8 mouse cellular contexts compared by ENCODE assay signal in genomic region chr7:127364166-127364565, GRCm38 (mm10). TPM values are rescaled to one million over a fixed set of nuclear protein-coding genes. Genes with fewer than 3 reads are reported as not detected.
DNase-seq lines count a peak whose midpoint lies in the region; ATAC-seq and TF ChIP-seq lines count a peak whose summit lies in the region.

No protein-coding gene starts in this region.

- no peak for ATAC-seq in kidney, postnatal 0 days (replicated peaks; ENCODE audit: low FRiP score, low read depth)
- ATAC-seq in neural tube, embryonic 15.5 days (ENCODE audit: low FRiP score), result no peak

- H3K4me2 ChIP-seq in kidney, postnatal 0 days (ENCODE audit: low read length), result peak overlapping the region; percentile 75
- H3K4me2 ChIP-seq in neural tube, embryonic 15.5 days, result peak overlapping the region; percentile 90

- peak; percentile 31 for DNase-seq in layer of hippocampus, adult 9-11 months
- DNase-seq in layer of hippocampus, adult 9-10 months (ENCODE audit: low spot score), result no peak
- no peak for DNase-seq in forebrain, embryonic 10.5 days (ENCODE audit: extremely low spot score, low spot score)
- DNase-seq in kidney, postnatal 0 days (ENCODE audit: low spot score), result no peak
- DNase-seq in urinary bladder, postnatal 4 days (ENCODE audit: low spot score in 2 of 2), result no peak
- no peak for DNase-seq in spleen, postnatal 4 days (ENCODE audit: low spot score in 2 of 2)
- no peak for DNase-seq in left cerebral cortex, adult 18-20 months (ENCODE audit: low spot score in 2 of 2)

- no peaks in the 10 kb centered on the region for H3K9me3 ChIP-seq in forebrain, embryonic 10.5 days
- H3K9me3 ChIP-seq in kidney, postnatal 0 days (replicated peaks; ENCODE audit: low read length), result no peaks in the 10 kb centered on the region
- no peaks in the 10 kb centered on the region for H3K9me3 ChIP-seq in neural tube, embryonic 15.5 days (replicated peaks)

- H3K27me3 ChIP-seq in forebrain, embryonic 10.5 days (ENCODE audit: poor library complexity, severe bottlenecking), result peaks cover 51% of the 10 kb centered on the region
- H3K27me3 ChIP-seq in kidney, postnatal 0 days (ENCODE audit: insufficient read depth, low read length), result no peaks in the 10 kb centered on the region
- H3K27me3 ChIP-seq in neural tube, embryonic 15.5 days (replicated peaks), result peaks cover 16% of the 10 kb centered on the region; the same call in 1 of the 2 replicates

- peaks cover 12% of the 10 kb centered on the region for H3K4me1 ChIP-seq in forebrain, embryonic 10.5 days
- H3K4me1 ChIP-seq in kidney, postnatal 0 days (replicated peaks; ENCODE audit: insufficient read depth, low read length), result peaks cover 6% of the 10 kb centered on the region; the same call in 1 of the 2 replicates
- peaks cover 11% of the 10 kb centered on the region for H3K4me1 ChIP-seq in neural tube, embryonic 15.5 days

- no peak overlapping the region for H3K27ac ChIP-seq in forebrain, embryonic 10.5 days
- H3K27ac ChIP-seq in kidney, postnatal 0 days, result no peak overlapping the region
- no peak overlapping the region for H3K27ac ChIP-seq in neural tube, embryonic 15.5 days (replicated peaks)

- no peaks in the 10 kb centered on the region for H3K36me3 ChIP-seq in forebrain, embryonic 10.5 days (replicated peaks)
- no peaks in the 10 kb centered on the region for H3K36me3 ChIP-seq in kidney, postnatal 0 days (ENCODE audit: insufficient read depth, low read length)
- H3K36me3 ChIP-seq in neural tube, embryonic 15.5 days, result no peaks in the 10 kb centered on the region

- no peak overlapping the region for H3K9ac ChIP-seq in kidney, postnatal 0 days (ENCODE audit: low read depth, low read length)
- no peak overlapping the region for H3K9ac ChIP-seq in neural tube, embryonic 15.5 days (replicated peaks)

- TF ChIP-seq CTCF in kidney, postnatal 0 days (IDR thresholded peaks at IDR 0.05; ENCODE audit: low read depth), result no peak

- peak overlapping the region; percentile 52 for H3K4me3 ChIP-seq in forebrain, embryonic 10.5 days
- H3K4me3 ChIP-seq in kidney, postnatal 0 days (replicated peaks; ENCODE audit: low read depth, low read length), result 0 out of 2 replicates have a peak overlapping the region, but pooled peaks have one; percentile 31
- H3K4me3 ChIP-seq in neural tube, embryonic 15.5 days (replicated peaks), result peak overlapping the region; percentile 42

- WGBS in forebrain, embryonic 10.5 days, result 49% methylated on average over 4 of the region's 4 CpGs
- 63% methylated on average over 4 of the region's 4 CpGs for WGBS in kidney, postnatal 0 days
- WGBS in neural tube, embryonic 15.5 days, result 57% methylated on average over 4 of the region's 4 CpGs

RNA-seq across cellular contexts. Expression of gene Zfp747, which starts 11.7 kb away (rescaled TPM):
- polyA plus RNA-seq in forebrain, embryonic 10.5 days (2016; fragmentation: Nextera tagmentation; extraction: Ambion mirVana), result 7.6 TPM in 2 replicates
- 5.5 and 6.8 TPM in 2 replicates for polyA plus RNA-seq in kidney, postnatal 0 days (2015; fragmentation: Nextera tagmentation; extraction: Ambion mirVana)
- polyA plus RNA-seq in neural tube, embryonic 15.5 days (2015; fragmentation: Nextera tagmentation; extraction: Ambion mirVana), result 8.1 and 8.5 TPM in 2 replicates
- 1 to 10 TPM; 6.6 to 7.4 TPM for total RNA-seq in left cerebral cortex, adult 18-20 months (2021)

RNA-seq across cellular contexts. Expression of gene Zfp768, which starts 18.8 kb away (rescaled TPM):
- 17.6 and 18.9 TPM in 2 replicates for polyA plus RNA-seq in forebrain, embryonic 10.5 days (2016; fragmentation: Nextera tagmentation; extraction: Ambion mirVana)
- polyA plus RNA-seq in kidney, postnatal 0 days (2015; fragmentation: Nextera tagmentation; extraction: Ambion mirVana), result 21.2 and 22.2 TPM in 2 replicates
- 17.4 and 17.8 TPM in 2 replicates for polyA plus RNA-seq in neural tube, embryonic 15.5 days (2015; fragmentation: Nextera tagmentation; extraction: Ambion mirVana)
- total RNA-seq in left cerebral cortex, adult 18-20 months (2021), result 10 to 100 TPM; 13.7 to 14.5 TPM

RNA-seq across cellular contexts. Expression of gene 9130019O22Rik, which starts 22.8 kb away (rescaled TPM):
- 4.8 and 5.3 TPM in 2 replicates for polyA plus RNA-seq in forebrain, embryonic 10.5 days (2016; fragmentation: Nextera tagmentation; extraction: Ambion mirVana)
- polyA plus RNA-seq in kidney, postnatal 0 days (2015; fragmentation: Nextera tagmentation; extraction: Ambion mirVana), result 4.8 and 5.6 TPM in 2 replicates
- 4.4 and 4.8 TPM in 2 replicates for polyA plus RNA-seq in neural tube, embryonic 15.5 days (2015; fragmentation: Nextera tagmentation; extraction: Ambion mirVana)
- 1 to 10 TPM; 3.9 to 4.8 TPM for total RNA-seq in left cerebral cortex, adult 18-20 months (2021)

RNA-seq across cellular contexts. Expression of gene E430018J23Rik, which starts 29.3 kb away (rescaled TPM):
- 4.2 and 4.8 TPM in 2 replicates for polyA plus RNA-seq in forebrain, embryonic 10.5 days (2016; fragmentation: Nextera tagmentation; extraction: Ambion mirVana)
- polyA plus RNA-seq in kidney, postnatal 0 days (2015; fragmentation: Nextera tagmentation; extraction: Ambion mirVana), result 6.5 and 7.4 TPM in 2 replicates
- 5.0 and 5.2 TPM in 2 replicates for polyA plus RNA-seq in neural tube, embryonic 15.5 days (2015; fragmentation: Nextera tagmentation; extraction: Ambion mirVana)
- total RNA-seq in left cerebral cortex, adult 18-20 months (2021), result 1 to 10 TPM; 7.4 to 7.6 TPM

RNA-seq across cellular contexts. Expression of gene Zfp764, which starts 42.5 kb away (rescaled TPM):
- polyA plus RNA-seq in forebrain, embryonic 10.5 days (2016; fragmentation: Nextera tagmentation; extraction: Ambion mirVana), result 5.8 and 6.1 TPM in 2 replicates
- 5.6 and 6.7 TPM in 2 replicates for polyA plus RNA-seq in kidney, postnatal 0 days (2015; fragmentation: Nextera tagmentation; extraction: Ambion mirVana)
- polyA plus RNA-seq in neural tube, embryonic 15.5 days (2015; fragmentation: Nextera tagmentation; extraction: Ambion mirVana), result 4.2 and 6.3 TPM in 2 replicates
- total RNA-seq in left cerebral cortex, adult 18-20 months (2021), result 1 to 10 TPM; 4.3 to 4.8 TPM
